Mouse (Mus musculus): ENCODE results near the gene Tgfb3. TPM values are rescaled to one million over a fixed set of nuclear protein-coding genes. Genes with fewer than 3 reads are reported as not detected.

The Tgfb3 gene
- polyA plus RNA-seq, 1 experiment from 2014 or later, result 25.8 TPM

GRCm38 (mm10) chr12:86078176-86078552 is 677 bp downstream of the Tgfb3 start:
- peak overlapping the region; percentile 23; the same call in 1 of the 2 replicates for H3K9ac ChIP-seq
- peak overlapping the region; percentile 96 for H3K27ac ChIP-seq
- H3K4me2 ChIP-seq, result peak overlapping the region; percentile 95
- peaks cover 5% of the 10 kb centered on the region; the same call in 1 of the 2 replicates for H3K27me3 ChIP-seq (replicated peaks)
- peaks cover 16% of the 10 kb centered on the region for H3K4me1 ChIP-seq
- no peak for ATAC-seq (ENCODE audit: insufficient read depth, low FRiP score, low read depth)
- peak overlapping the region; percentile 59 for H3K4me3 ChIP-seq (replicated peaks)
- no peaks in the 10 kb centered on the region for H3K36me3 ChIP-seq
- H3K9me3 ChIP-seq, result no peaks in the 10 kb centered on the region
- 16% methylated on average over 9 of the region's 9 CpGs for WGBS

- H3K4me3 ChIP-seq (replicated peaks), result peak overlapping the region; percentile 59
- H3K9me3 ChIP-seq, result no peaks in the 10 kb centered on the region
- peaks cover 5% of the 10 kb centered on the region; the same call in 1 of the 2 replicates for H3K27me3 ChIP-seq (replicated peaks)
- peak overlapping the region; percentile 96 for H3K27ac ChIP-seq
- no peaks in the 10 kb centered on the region for H3K36me3 ChIP-seq
- peak overlapping the region; percentile 95 for H3K4me2 ChIP-seq
- no peak for ATAC-seq (ENCODE audit: insufficient read depth, low FRiP score, low read depth)
- H3K9ac ChIP-seq, result peak overlapping the region; percentile 23; the same call in 1 of the 2 replicates
- peaks cover 13% of the 10 kb centered on the region; the same call in 1 of the 2 replicates for H3K4me1 ChIP-seq
- WGBS, result 27% methylated on average over 11 of the region's 11 CpGs
These were observed 1.1 kb downstream of the Tgfb3 start for GRCm38 (mm10) chr12:86077736-86078135.

- Histone ChIP-seq H3K9ac (peak overlapping the region; percentile 23; the same call in 1 of the 2 replicates), H3K4me3 (replicated peaks) (peak overlapping the region; percentile 59), H3K27me3 (replicated peaks) (peaks cover 5% of the 10 kb centered on the region; the same call in 1 of the 2 replicates), H3K36me3 (no peaks in the 10 kb centered on the region), H3K27ac (no peak overlapping the region), H3K4me1 (peaks cover 13% of the 10 kb centered on the region; the same call in 1 of the 2 replicates), H3K4me2 (peak overlapping the region; percentile 95), H3K9me3 (no peaks in the 10 kb centered on the region)
- no peak for ATAC-seq (ENCODE audit: insufficient read depth, low FRiP score, low read depth)
- WGBS, result 38% methylated on average over 8 of the region's 8 CpGs
These were observed 1.5 kb downstream of the Tgfb3 start for GRCm38 (mm10) chr12:86077322-86077721.

- H3K4me2 ChIP-seq, result peak overlapping the region; percentile 95
- H3K4me3 ChIP-seq (replicated peaks), result peak overlapping the region; percentile 59
- H3K9ac ChIP-seq, result no peak overlapping the region
- H3K36me3 ChIP-seq, result no peaks in the 10 kb centered on the region
- peaks cover 5% of the 10 kb centered on the region; the same call in 1 of the 2 replicates for H3K27me3 ChIP-seq (replicated peaks)
- H3K4me1 ChIP-seq, result peaks cover 13% of the 10 kb centered on the region; the same call in 1 of the 2 replicates
- no peak for ATAC-seq (ENCODE audit: insufficient read depth, low FRiP score, low read depth)
- 11% methylated on average over 13 of the region's 13 CpGs for WGBS
- H3K27ac ChIP-seq, result no peak overlapping the region
- no peaks in the 10 kb centered on the region for H3K9me3 ChIP-seq
These were observed 2.4 kb downstream of the Tgfb3 start for GRCm38 (mm10) chr12:86076321-86076901.

- Histone ChIP-seq H3K4me2 (0 out of 2 replicates have a peak overlapping the region, but pooled peaks have one; percentile 95), H3K36me3 (no peaks in the 10 kb centered on the region), H3K27me3 (replicated peaks) (peaks cover 5% of the 10 kb centered on the region; the same call in 1 of the 2 replicates), H3K4me1 (peaks cover 13% of the 10 kb centered on the region; the same call in 1 of the 2 replicates), H3K4me3 (replicated peaks) (peak overlapping the region; percentile 59; the same call in 1 of the 2 replicates), H3K9me3 (no peaks in the 10 kb centered on the region), H3K9ac (no peak overlapping the region), H3K27ac (no peak overlapping the region)
- no peak for ATAC-seq (ENCODE audit: insufficient read depth, low FRiP score, low read depth)
- 85% methylated on average over 7 of the region's 7 CpGs for WGBS
These were observed 3.5 kb downstream of the Tgfb3 start for GRCm38 (mm10) chr12:86075358-86075757.

GRCm38 (mm10) chr12:86074681-86075080 is 4.2 kb downstream of the Tgfb3 start:
- no peaks in the 10 kb centered on the region for H3K36me3 ChIP-seq
- 75% methylated on average over 12 of the region's 12 CpGs for WGBS

GRCm38 (mm10) chr12:86071432-86071831 is 7.4 kb downstream of the Tgfb3 start:
- Histone ChIP-seq H3K36me3 (no peaks in the 10 kb centered on the region), H3K4me1 (peaks cover 4% of the 10 kb centered on the region; the same call in 1 of the 2 replicates), H3K27ac (no peak overlapping the region), H3K27me3 (replicated peaks) (0 out of 2 replicates have a peak, but pooled peaks cover 4% of the 10 kb centered on the region), H3K4me3 (replicated peaks) (no peak overlapping the region), H3K4me2 (no peak overlapping the region), H3K9me3 (no peaks in the 10 kb centered on the region), H3K9ac (no peak overlapping the region)
- 90% methylated on average over 6 of the region's 6 CpGs for WGBS
- no peak for ATAC-seq (ENCODE audit: insufficient read depth, low FRiP score, low read depth)

More at GRCm38 (mm10) chr12:86074681-86075080, 4.2 kb downstream of the Tgfb3 start:
- Histone ChIP-seq H3K27me3 (replicated peaks) (peaks cover 5% of the 10 kb centered on the region; the same call in 1 of the 2 replicates), H3K9ac (no peak overlapping the region), H3K9me3 (no peaks in the 10 kb centered on the region), H3K27ac (no peak overlapping the region), H3K4me2 (no peak overlapping the region), H3K4me3 (replicated peaks) (no peak overlapping the region), H3K4me1 (peaks cover 13% of the 10 kb centered on the region; the same call in 1 of the 2 replicates)
- no peak for ATAC-seq (ENCODE audit: insufficient read depth, low FRiP score, low read depth)

GRCm38 (mm10) chr12:86064796-86065195 is 14.0 kb downstream of the Tgfb3 start:
- ATAC-seq (ENCODE audit: insufficient read depth, low FRiP score, low read depth), result no peak
- no peak overlapping the region for H3K4me2 ChIP-seq

GRCm38 (mm10) chr12:86059341-86059740 is 19.5 kb downstream of the Tgfb3 start:
- WGBS, result 50% methylated on average over 6 of the region's 6 CpGs

More at GRCm38 (mm10) chr12:86064796-86065195, 14.0 kb downstream of the Tgfb3 start:
- no peak overlapping the region for H3K27ac ChIP-seq
- no peaks in the 10 kb centered on the region for H3K27me3 ChIP-seq (replicated peaks)
- no peak overlapping the region for H3K9ac ChIP-seq
- H3K4me1 ChIP-seq, result no peaks in the 10 kb centered on the region
- H3K9me3 ChIP-seq, result no peaks in the 10 kb centered on the region
- H3K36me3 ChIP-seq, result peaks cover 8% of the 10 kb centered on the region; the same call in 1 of the 2 replicates
- no peak overlapping the region for H3K4me3 ChIP-seq (replicated peaks)

GRCm38 (mm10) chr12:86057516-86057915 is 21.3 kb downstream of the Tgfb3 start:
- Histone ChIP-seq H3K27ac (no peak overlapping the region), H3K36me3 (0 out of 2 replicates have a peak, but pooled peaks cover 7% of the 10 kb centered on the region), H3K4me3 (replicated peaks) (no peak overlapping the region), H3K9me3 (no peaks in the 10 kb centered on the region), H3K27me3 (replicated peaks) (no peaks in the 10 kb centered on the region), H3K4me1 (no peaks in the 10 kb centered on the region), H3K9ac (no peak overlapping the region), H3K4me2 (no peak overlapping the region)
- ATAC-seq (ENCODE audit: insufficient read depth, low FRiP score, low read depth), result no peak
- WGBS, result 84% methylated on average over 8 of the region's 8 CpGs

More at GRCm38 (mm10) chr12:86059341-86059740, 19.5 kb downstream of the Tgfb3 start:
- Histone ChIP-seq H3K27ac (no peak overlapping the region), H3K4me1 (no peaks in the 10 kb centered on the region), H3K9ac (no peak overlapping the region), H3K4me2 (no peak overlapping the region), H3K9me3 (no peaks in the 10 kb centered on the region), H3K4me3 (replicated peaks) (no peak overlapping the region), H3K27me3 (replicated peaks) (no peaks in the 10 kb centered on the region), H3K36me3 (peaks cover 16% of the 10 kb centered on the region; the same call in 1 of the 2 replicates)
- no peak for ATAC-seq (ENCODE audit: insufficient read depth, low FRiP score, low read depth)

GRCm38 (mm10) chr12:86056976-86057375 is 21.9 kb downstream of the Tgfb3 start:
- Histone ChIP-seq H3K36me3 (0 out of 2 replicates have a peak, but pooled peaks cover 7% of the 10 kb centered on the region), H3K4me2 (no peak overlapping the region), H3K27me3 (replicated peaks) (no peaks in the 10 kb centered on the region), H3K9ac (no peak overlapping the region), H3K4me3 (replicated peaks) (no peak overlapping the region), H3K4me1 (no peaks in the 10 kb centered on the region), H3K9me3 (no peaks in the 10 kb centered on the region), H3K27ac (no peak overlapping the region)
- WGBS, result 87% methylated on average over 8 of the region's 8 CpGs
- no peak for ATAC-seq (ENCODE audit: insufficient read depth, low FRiP score, low read depth)

GRCm38 (mm10) chr12:86055306-86055705 is 23.5 kb downstream of the Tgfb3 start:
- Histone ChIP-seq H3K27ac (no peak overlapping the region), H3K9me3 (no peaks in the 10 kb centered on the region), H3K27me3 (replicated peaks) (no peaks in the 10 kb centered on the region), H3K4me2 (no peak overlapping the region), H3K9ac (no peak overlapping the region), H3K4me1 (no peaks in the 10 kb centered on the region), H3K36me3 (0 out of 2 replicates have a peak, but pooled peaks cover 7% of the 10 kb centered on the region), H3K4me3 (replicated peaks) (no peak overlapping the region)
- WGBS, result 89% methylated on average over 2 of the region's 2 CpGs
- no peak for ATAC-seq (ENCODE audit: insufficient read depth, low FRiP score, low read depth)

Measured in stomach, embryonic 15.5 days (tissue).